In genomic region chr11:97063921-97064295, GRCm38 (mm10) we compare ENCODE assay signal across 11 mouse cellular contexts. TPM values are rescaled to one million over a fixed set of nuclear protein-coding genes. Genes with fewer than 3 reads are reported as not detected.
DNase-seq lines count a peak whose midpoint lies in the region; ATAC-seq and TF ChIP-seq lines count a peak whose summit lies in the region.
"Had no signal": no experiment of that assay in that cellular context is flagged by ENCODE, and none has a peak within 500 bp of the region (broad histone marks: within the 10 kb centered on the region; RNA-seq: fewer than 3 reads in every experiment).

No protein-coding gene starts in this region.

- intact Hi-C loops in left cerebral cortex, adult 2 months (cut with DNase I) = no loop called here
- intact Hi-C loops in left cerebral cortex, postnatal 10 days (cut with DNase I) = no loop called here

- H3K9me3 ChIP-seq in embryonic facial prominence, embryonic 12.5 days = no peaks in the 10 kb centered on the region
- H3K9me3 ChIP-seq in midbrain, embryonic 11.5 days (ENCODE audit: control insufficient read depth, low read length) = no peaks in the 10 kb centered on the region
- H3K9me3 ChIP-seq: lung, embryonic 15.5 days had no signal

- no peaks in the 10 kb centered on the region for H3K4me1 ChIP-seq in embryonic facial prominence, embryonic 12.5 days
- peaks cover 4% of the 10 kb centered on the region for H3K4me1 ChIP-seq in midbrain, embryonic 11.5 days (ENCODE audit: control insufficient read depth, insufficient read depth, low read length)
- H3K4me1 ChIP-seq: lung, embryonic 15.5 days had no signal

- peak overlapping the region; percentile 8; the same call in 1 of the 2 replicates for H3K27ac ChIP-seq in left cerebral cortex, adult 2 months
- H3K27ac ChIP-seq in embryonic facial prominence, embryonic 12.5 days = peak overlapping the region; percentile 52
- H3K27ac ChIP-seq in midbrain, embryonic 11.5 days (ENCODE audit: low read depth, low read length) = peak overlapping the region; percentile 47
- H3K27ac ChIP-seq: lung, embryonic 15.5 days had no signal

- ATAC-seq in embryonic facial prominence, embryonic 12.5 days (ENCODE audit: insufficient number of reproducible peaks, insufficient read depth, low FRiP score, low TSS enrichment) = no peak
- ATAC-seq in midbrain, embryonic 11.5 days (ENCODE audit: low FRiP score) = no peak

- H3K27me3 ChIP-seq in embryonic facial prominence, embryonic 12.5 days = no peaks in the 10 kb centered on the region
- no peaks in the 10 kb centered on the region for H3K27me3 ChIP-seq in midbrain, embryonic 11.5 days (ENCODE audit: control insufficient read depth, insufficient read depth, low read length)
- H3K27me3 ChIP-seq: lung, embryonic 15.5 days had no signal

- peaks cover 41% of the 10 kb centered on the region for H3K36me3 ChIP-seq in embryonic facial prominence, embryonic 12.5 days
- no peaks in the 10 kb centered on the region; the same call in 1 of the 2 replicates for H3K36me3 ChIP-seq in midbrain, embryonic 11.5 days (ENCODE audit: control insufficient read depth, insufficient read depth, low read length)

- 88% methylated on average over 3 of the region's 3 CpGs for WGBS in embryonic facial prominence, embryonic 12.5 days
- 85% methylated on average over 3 of the region's 3 CpGs for WGBS in midbrain, embryonic 11.5 days

- peak; percentile 35 for TF ChIP-seq CTCF in left cerebral cortex, adult 2 months (IDR thresholded peaks at IDR 0.05)

- DNase-seq in left cerebral cortex, adult 2 months (ENCODE audit: extremely low spot score in 1 of 2, low spot score in 2 of 2) = no peak
- DNase-seq in left cerebral cortex, postnatal 10 days (ENCODE audit: extremely low spot score in 1 of 2, low spot score in 2 of 2) = no peak
- peak; percentile 60 for DNase-seq in ES-CJ7 (ENCODE audit: low read depth, low spot score)
- no peak for DNase-seq in midbrain, embryonic 11.5 days (ENCODE audit: low spot score, missing footprints)
- DNase-seq in layer of hippocampus, adult 9-11 months = no peak
- DNase-seq in spleen, adult 12 weeks (ENCODE audit: low spot score) = no peak
- no peak for DNase-seq in c-Kit-positive CD71-positive TER-119-positive erythroid progenitor cells, embryonic 14.5 days (ENCODE audit: low spot score)
- DNase-seq: cerebellum, adult 2 months; heart, postnatal 4 days had no signal

- no peak overlapping the region for H3K9ac ChIP-seq in embryonic facial prominence, embryonic 12.5 days
- H3K9ac ChIP-seq in midbrain, embryonic 11.5 days (ENCODE audit: low read length) = no peak overlapping the region
- H3K9ac ChIP-seq: lung, embryonic 15.5 days had no signal

- H3K4me3 ChIP-seq in left cerebral cortex, adult 2 months = no peak overlapping the region
- H3K4me3 ChIP-seq in embryonic facial prominence, embryonic 12.5 days = no peak overlapping the region
- no peak overlapping the region for H3K4me3 ChIP-seq in midbrain, embryonic 11.5 days (ENCODE audit: low read depth, low read length)
- H3K4me3 ChIP-seq: lung, embryonic 15.5 days had no signal

- no peak overlapping the region for H3K4me2 ChIP-seq in embryonic facial prominence, embryonic 12.5 days (replicated peaks)
- no peak overlapping the region for H3K4me2 ChIP-seq in midbrain, embryonic 11.5 days
- H3K4me2 ChIP-seq: lung, embryonic 15.5 days had no signal

RNA-seq across cellular contexts. Expression of gene Osbpl7, which starts 13.5 kb away (rescaled TPM):
- 10 to 100 TPM; 14.0 to 15.2 TPM for total RNA-seq in left cerebral cortex, adult 2 months (2021)
- 10 to 100 TPM; 11.3 to 12.8 TPM for total RNA-seq in left cerebral cortex, postnatal 10 days (2021)
- polyA plus RNA-seq in embryonic facial prominence, embryonic 12.5 days (2016; fragmentation: Nextera tagmentation; extraction: Ambion mirVana) = 7.9 and 10.8 TPM in 2 replicates
- polyA plus RNA-seq in midbrain, embryonic 11.5 days (2014; fragmentation: Nextera tagmentation; extraction: Ambion mirVana) = 4.2 and 4.8 TPM in 2 replicates

RNA-seq across cellular contexts. Expression of gene Mrpl10, which starts 22.5 kb away (rescaled TPM):
- total RNA-seq in left cerebral cortex, adult 2 months (2021) = 10 to 100 TPM; 66.5 to 67.0 TPM
- 10 to 100 TPM; 69.0 to 69.2 TPM for total RNA-seq in left cerebral cortex, postnatal 10 days (2021)
- polyA plus RNA-seq in embryonic facial prominence, embryonic 12.5 days (2016; fragmentation: Nextera tagmentation; extraction: Ambion mirVana) = 79.9 and 81.6 TPM in 2 replicates
- 71.0 and 72.2 TPM in 2 replicates for polyA plus RNA-seq in midbrain, embryonic 11.5 days (2014; fragmentation: Nextera tagmentation; extraction: Ambion mirVana)

RNA-seq across cellular contexts. Expression of gene Lrrc46, which starts 22.7 kb away (rescaled TPM):
- under 1 TPM; 0.51 to 0.52 TPM for total RNA-seq in left cerebral cortex, adult 2 months (2021)
- total RNA-seq in left cerebral cortex, postnatal 10 days (2021) = under 1 TPM; 0.61 to 0.75 TPM
- 0.87 and 0.89 TPM in 2 replicates for polyA plus RNA-seq in embryonic facial prominence, embryonic 12.5 days (2016; fragmentation: Nextera tagmentation; extraction: Ambion mirVana)
- 2.7 TPM in 2 replicates for polyA plus RNA-seq in midbrain, embryonic 11.5 days (2014; fragmentation: Nextera tagmentation; extraction: Ambion mirVana)

RNA-seq across cellular contexts. Expression of gene Scrn2, which starts 34.2 kb away (rescaled TPM):
- 1 to 10 TPM; 2.8 to 3.4 TPM for total RNA-seq in left cerebral cortex, adult 2 months (2021)
- 1 to 10 TPM; 3.9 to 4.2 TPM for total RNA-seq in left cerebral cortex, postnatal 10 days (2021)
- polyA plus RNA-seq in embryonic facial prominence, embryonic 12.5 days (2016; fragmentation: Nextera tagmentation; extraction: Ambion mirVana) = 30.5 and 30.6 TPM in 2 replicates
- 21.3 and 22.1 TPM in 2 replicates for polyA plus RNA-seq in midbrain, embryonic 11.5 days (2014; fragmentation: Nextera tagmentation; extraction: Ambion mirVana)

RNA-seq across cellular contexts. Expression of gene Sp6, which starts 50.7 kb away (rescaled TPM):
- total RNA-seq in left cerebral cortex, adult 2 months (2021) = 1 to 10 TPM in 1 of 2 experiments, under 1 TPM in 1; 0.91 to 1.8 TPM
- total RNA-seq in left cerebral cortex, postnatal 10 days (2021) = 1 to 10 TPM; 2.3 to 3.1 TPM
- 1.3 and 2.2 TPM in 2 replicates for polyA plus RNA-seq in embryonic facial prominence, embryonic 12.5 days (2016; fragmentation: Nextera tagmentation; extraction: Ambion mirVana)
- not detected in 2 replicates for polyA plus RNA-seq in midbrain, embryonic 11.5 days (2014; fragmentation: Nextera tagmentation; extraction: Ambion mirVana)
- total RNA-seq: heart, postnatal 4 days had no signal
